In genomic region chr7:81844801-81845200, GRCm38 (mm10) we compare ENCODE assay signal across 42 mouse cellular contexts. TPM values are rescaled to one million over a fixed set of nuclear protein-coding genes. Genes with fewer than 3 reads are reported as not detected.
"Had no signal": no experiment of that assay in that cellular context is flagged by ENCODE, and none has a peak within 500 bp of the region (broad histone marks: within the 10 kb centered on the region; RNA-seq: fewer than 3 reads in every experiment).

No protein-coding gene starts in this region.

- H3K36me3 ChIP-seq: heart, embryonic 13.5 days; heart, embryonic 15.5 days; hindbrain, embryonic 13.5 days; hindbrain, embryonic 15.5 days; kidney, embryonic 15.5 days; limb, embryonic 13.5 days; limb, embryonic 15.5 days; liver, embryonic 12.5 days had no signal

- H3K4me1 ChIP-seq: limb, embryonic 15.5 days; liver, embryonic 12.5 days had no signal

- H3K4me3 ChIP-seq: heart, embryonic 13.5 days; heart, embryonic 15.5 days; hindbrain, embryonic 13.5 days; hindbrain, embryonic 15.5 days; kidney, embryonic 15.5 days; limb, embryonic 13.5 days; limb, embryonic 15.5 days; liver, embryonic 12.5 days had no signal

- H3K9me3 ChIP-seq: heart, embryonic 13.5 days; heart, embryonic 15.5 days; hindbrain, embryonic 13.5 days; hindbrain, embryonic 15.5 days; kidney, embryonic 15.5 days; limb, embryonic 13.5 days; limb, embryonic 15.5 days; liver, embryonic 12.5 days had no signal

- H3K27ac ChIP-seq: heart, embryonic 13.5 days; heart, embryonic 15.5 days; hindbrain, embryonic 13.5 days; hindbrain, embryonic 15.5 days; hindbrain, postnatal 0 days; kidney, embryonic 15.5 days; kidney, postnatal 0 days; limb, embryonic 13.5 days; limb, embryonic 15.5 days; liver, embryonic 12.5 days had no signal

- DNase-seq: forebrain, postnatal 0 days; gastrocnemius, postnatal 36 days; heart, adult 18-20 months; heart, postnatal 14 days; heart, postnatal 36 days; kidney, adult 11 months; kidney, adult 2 months; kidney, adult 9 months; kidney, postnatal 14 days; kidney, postnatal 36 days; layer of hippocampus, adult 9-11 months; layer of hippocampus, postnatal 36 days; left cerebral cortex, postnatal 4 days had no signal

- H3K27me3 ChIP-seq: heart, embryonic 13.5 days; heart, embryonic 15.5 days; hindbrain, embryonic 13.5 days; hindbrain, embryonic 15.5 days; kidney, embryonic 15.5 days; limb, embryonic 13.5 days; limb, embryonic 15.5 days had no signal

RNA-seq across cellular contexts. Expression of gene Gm10160, which starts 10.8 kb away (rescaled TPM):
- total RNA-seq: forebrain, postnatal 0 days; gastrocnemius, adult 8-10 months; gastrocnemius, postnatal 36 days; heart, adult 18-20 months; heart, adult 8-10 months; heart, postnatal 14 days; heart, postnatal 36 days; hematopoietic stem cell, adult 5-6 weeks; hindbrain, postnatal 0 days; layer of hippocampus, adult 18-20 months; layer of hippocampus, adult 8-10 months; layer of hippocampus, postnatal 14 days; layer of hippocampus, postnatal 36 days; left cerebral cortex, adult 18-20 months; left cerebral cortex, adult 8-10 months; left cerebral cortex, postnatal 10 days; left cerebral cortex, postnatal 25 days; left cerebral cortex, postnatal 4 days; liver, adult 2 months had no signal
- polyA plus RNA-seq: forebrain, postnatal 0 days; gonadal fat pad, adult 2 months; heart, embryonic 11.5 days; heart, embryonic 13.5 days; heart, embryonic 15.5 days; heart, postnatal 0 days; hindbrain, embryonic 11.5 days; hindbrain, embryonic 13.5 days; hindbrain, embryonic 15.5 days; hindbrain, postnatal 0 days; intestine, embryonic 14.5 days; intestine, embryonic 16.5 days; kidney, adult 2 months; kidney, embryonic 15.5 days; kidney, postnatal 0 days; large intestine, adult 2 months; limb, embryonic 11.5 days; limb, embryonic 13.5 days; limb, embryonic 15.5 days; liver, adult 2 months; liver, embryonic 12.5 days had no signal
